ENCODE assay signal across 11 mouse cellular contexts in genomic region chr14:105851359-105852067, GRCm38 (mm10). TPM values are rescaled to one million over a fixed set of nuclear protein-coding genes. Genes with fewer than 3 reads are reported as not detected.
DNase-seq lines count a peak whose midpoint lies in the region; ATAC-seq and TF ChIP-seq lines count a peak whose summit lies in the region.
"Had no signal": no experiment of that assay in that cellular context is flagged by ENCODE, and none has a peak within 500 bp of the region (broad histone marks: within the 10 kb centered on the region; RNA-seq: fewer than 3 reads in every experiment).

No protein-coding gene starts in this region.

- H3K27ac ChIP-seq in lung, postnatal 0 days (ENCODE audit: low read length) = no peak overlapping the region
- 0 out of 2 replicates have a peak overlapping the region, but pooled peaks have one; percentile 28 for H3K27ac ChIP-seq in embryonic facial prominence, embryonic 15.5 days (replicated peaks)
- H3K27ac ChIP-seq in stomach, embryonic 15.5 days = no peak overlapping the region

- 17% methylated on average over 7 of the region's 7 CpGs for WGBS in lung, postnatal 0 days
- 21% methylated on average over 7 of the region's 7 CpGs for WGBS in lung, adult 2 months
- 30% methylated on average over 7 of the region's 7 CpGs for WGBS in embryonic facial prominence, embryonic 15.5 days
- 25% methylated on average over 7 of the region's 7 CpGs for WGBS in stomach, embryonic 15.5 days

- H3K9ac ChIP-seq in lung, postnatal 0 days (replicated peaks; ENCODE audit: low read depth) = no peak overlapping the region
- no peak overlapping the region for H3K9ac ChIP-seq in embryonic facial prominence, embryonic 15.5 days
- no peak overlapping the region for H3K9ac ChIP-seq in stomach, embryonic 15.5 days

- H3K36me3 ChIP-seq in lung, postnatal 0 days (ENCODE audit: insufficient read depth, low read length) = no peaks in the 10 kb centered on the region
- no peaks in the 10 kb centered on the region for H3K36me3 ChIP-seq in embryonic facial prominence, embryonic 15.5 days
- no peaks in the 10 kb centered on the region for H3K36me3 ChIP-seq in stomach, embryonic 15.5 days

- no peak for TF ChIP-seq EP300 in lung, postnatal 0 days (IDR thresholded peaks at IDR 0.05)

- DNase-seq in lung, postnatal 0 days (ENCODE audit: low spot score) = peak; percentile 35
- no peak for DNase-seq in lung, adult 2 months
- peak; percentile 7 for DNase-seq in lung, postnatal 36 days
- no peak for DNase-seq in frontal cortex, postnatal 10 days (ENCODE audit: low spot score in 2 of 2)
- no peak for DNase-seq in heart, postnatal 4 days
- DNase-seq in right cerebral cortex, postnatal 36 days (ENCODE audit: low spot score in 2 of 2) = no peak
- DNase-seq: cerebellum, postnatal 25 days; heart, adult 11 months had no signal

- TF ChIP-seq POLR2A in lung, adult 2 months (IDR thresholded peaks at IDR 0.05; ENCODE audit: borderline replicate concordance, extremely low read depth, low read depth, low read length) = no peak

- TF ChIP-seq CTCF in lung, postnatal 0 days (IDR thresholded peaks at IDR 0.05) = no peak
- TF ChIP-seq CTCF in lung, adult 2 months (IDR thresholded peaks at IDR 0.05; ENCODE audit: insufficient read depth, low read length) = no peak

- H3K9me3 ChIP-seq in lung, postnatal 0 days (ENCODE audit: low read length) = no peaks in the 10 kb centered on the region
- H3K9me3 ChIP-seq in embryonic facial prominence, embryonic 15.5 days (replicated peaks) = no peaks in the 10 kb centered on the region
- H3K9me3 ChIP-seq in stomach, embryonic 15.5 days = no peaks in the 10 kb centered on the region

- no peaks in the 10 kb centered on the region for H3K4me1 ChIP-seq in lung, postnatal 0 days (ENCODE audit: insufficient read depth, low read depth, low read length)
- peaks cover 5% of the 10 kb centered on the region; the same call in 1 of the 2 replicates for H3K4me1 ChIP-seq in lung, adult 2 months (ENCODE audit: control insufficient read depth, insufficient read depth, low read length)
- H3K4me1 ChIP-seq in embryonic facial prominence, embryonic 15.5 days = no peaks in the 10 kb centered on the region
- no peaks in the 10 kb centered on the region for H3K4me1 ChIP-seq in stomach, embryonic 15.5 days

- no peaks in the 10 kb centered on the region for H3K27me3 ChIP-seq in lung, postnatal 0 days (replicated peaks; ENCODE audit: insufficient read depth, low read length)
- H3K27me3 ChIP-seq in embryonic facial prominence, embryonic 15.5 days = no peaks in the 10 kb centered on the region
- H3K27me3 ChIP-seq in stomach, embryonic 15.5 days (replicated peaks) = no peaks in the 10 kb centered on the region
- H3K27me3 ChIP-seq: Patski had no signal

- H3K4me2 ChIP-seq in lung, postnatal 0 days (replicated peaks; ENCODE audit: low read depth, low read length) = no peak overlapping the region
- H3K4me2 ChIP-seq in embryonic facial prominence, embryonic 15.5 days (replicated peaks) = no peak overlapping the region
- H3K4me2 ChIP-seq in stomach, embryonic 15.5 days = no peak overlapping the region

- no peak overlapping the region for H3K4me3 ChIP-seq in lung, postnatal 0 days (ENCODE audit: low read depth, low read length)
- no peak overlapping the region for H3K4me3 ChIP-seq in lung, adult 2 months (replicated peaks; ENCODE audit: extremely low read depth, low read depth, low read length)
- no peak overlapping the region for H3K4me3 ChIP-seq in embryonic facial prominence, embryonic 15.5 days (replicated peaks)
- no peak overlapping the region for H3K4me3 ChIP-seq in stomach, embryonic 15.5 days (replicated peaks)

- ATAC-seq in lung, postnatal 0 days = peak; percentile 37; the same call in 1 of the 2 replicates
- ATAC-seq in embryonic facial prominence, embryonic 15.5 days (ENCODE audit: insufficient number of reproducible peaks, low FRiP score, low TSS enrichment, low read depth) = no peak
- peak; percentile 10; the same call in 1 of the 2 replicates for ATAC-seq in stomach, embryonic 15.5 days (ENCODE audit: insufficient read depth, low FRiP score, low read depth)
- ATAC-seq: Patski had no signal

RNA-seq across cellular contexts. Expression of gene Spry2, which starts 45.1 kb away (rescaled TPM):
- 88.9 and 99.8 TPM in 2 replicates for polyA plus RNA-seq in lung, postnatal 0 days (2015; fragmentation: Nextera tagmentation; extraction: Ambion mirVana)
- 27.3 and 27.8 TPM in 2 replicates for polyA plus RNA-seq in lung, adult 2 months (2012; rRNA removed)
- polyA plus RNA-seq in embryonic facial prominence, embryonic 15.5 days (2015; fragmentation: Nextera tagmentation; extraction: Ambion mirVana) = 53.2 and 53.7 TPM in 2 replicates
- polyA plus RNA-seq in stomach, embryonic 15.5 days (2015; fragmentation: Nextera tagmentation; extraction: Ambion mirVana) = 53.3 and 53.8 TPM in 2 replicates
- total RNA-seq in heart, postnatal 4 days (2021) = 10 to 100 TPM; 66.1 to 73.2 TPM

Comparison
In these comparisons a context has a peak if more than half of its experiments do, and no peak if none do; other contexts are left out.
1. DNase-seq: peak in lung, postnatal 0 days (single experiment) and lung, postnatal 36 days (single experiment); none in lung, adult 2 months (single experiment), frontal cortex, postnatal 10 days (0 of 2), heart, postnatal 4 days (single experiment) and right cerebral cortex, postnatal 36 days (0 of 2).